Mouse (Mus musculus) cortical plate, adult 2 months (tissue): Measurements from ENCODE around the gene Mlc1.

Experiments
- CTCF ChIP-seq: fragments of 200-500 bp; IDR thresholded peaks from 2 replicates; pipeline ENCODE4 v1.5.1; 2011; ENCODE audit warnings: mild to moderate bottlenecking, control low read depth, low read length; ENCODE audit not compliant: insufficient read depth; ENCODE audit errors: extremely low read depth
- POLR2A ChIP-seq: fragments of 200-500 bp; IDR thresholded peaks from 2 replicates; pipeline ENCODE4 v1.6.1; 2011; ENCODE audit warnings: mild to moderate bottlenecking, low read length, control low read depth; ENCODE audit not compliant: insufficient read depth; ENCODE audit errors: extremely low read depth

GRCm38 (mm10) chr15:88936619-88937290 is 42.1 kb downstream of the Mlc1 start:
- TF ChIP-seq CTCF = no peak
- TF ChIP-seq POLR2A = no peak
